Mouse (Mus musculus) neural tube, embryonic 15.5 days (tissue): Measurements from ENCODE around the gene Pilrb1. TPM values are rescaled to one million over a fixed set of nuclear protein-coding genes. Genes with fewer than 3 reads are reported as not detected.
"Not testable (repeated sequence)": the region's sequence is repeated elsewhere in the genome, so short reads cannot be mapped to it uniquely, and the experiment has no call there.

Experiments used
- ATAC-seq: fragments of 200-750 bp; cut with Nextera tagmentation; 2 replicates; pipeline ENCODE4 v1.8.0; 2017; ENCODE audit warnings: mild to moderate bottlenecking, moderate TSS enrichment, moderate library complexity; ENCODE audit not compliant: low FRiP score
- H3K27ac ChIP-seq: fragments of 300-500 bp; sonication (generic); replicated peaks from 2 replicates; pipeline ENCODE4 v1.5.1; 2015; ENCODE audit warnings: mild to moderate bottlenecking, inconsistent platforms
- H3K27me3 ChIP-seq: fragments of 300-500 bp; sonication (generic); replicated peaks from 2 replicates; pipeline ENCODE4 v1.6.1; 2015; ENCODE audit warnings: inconsistent platforms
- H3K36me3 ChIP-seq: fragments of 300-500 bp; sonication (generic); 2 replicates; pipeline ENCODE4 v1.6.1; 2015; ENCODE audit warnings: inconsistent platforms
- H3K4me1 ChIP-seq: fragments of 300-500 bp; sonication (generic); 2 replicates; pipeline ENCODE4 v1.6.1; 2015; ENCODE audit warnings: inconsistent platforms
- H3K4me2 ChIP-seq: fragments of 300-500 bp; sonication (generic); 2 replicates; pipeline ENCODE4 v1.6.1; 2015; ENCODE audit warnings: inconsistent platforms, mild to moderate bottlenecking, moderate library complexity
- H3K4me3 ChIP-seq: fragments of 300-500 bp; sonication (generic); replicated peaks from 2 replicates; pipeline ENCODE4 v1.5.1; 2015; ENCODE audit warnings: mild to moderate bottlenecking, inconsistent platforms
- H3K9ac ChIP-seq: fragments of 300-500 bp; sonication (generic); replicated peaks from 2 replicates; pipeline ENCODE4 v1.6.1; 2015; ENCODE audit warnings: mild to moderate bottlenecking, inconsistent platforms
- H3K9me3 ChIP-seq: fragments of 300-500 bp; sonication (generic); replicated peaks from 2 replicates; pipeline ENCODE4 v1.6.1; 2016; ENCODE audit warnings: inconsistent platforms
- WGBS: fragments of 180-500 bp; shearing (Covaris S2); methylation state at CpG from one replicate; pipeline ENCODE4 v1.1.7; 2015; ENCODE audit warnings: mixed read lengths; 5-methylcytosine and 5-hydroxymethylcytosine counted together
- polyA plus RNA-seq: library from polyadenylated mRNA; unstranded; fragments of >200 nt; fragmentation: Nextera tagmentation; extraction: Ambion mirVana; gene quantifications from 2 replicates; pipeline ENCODE4 v1.2.1, GENCODE M21; 2015

Pilrb1 gene
- polyA plus RNA-seq, 1 experiment from 2014 or later, result not detected

- not testable (repeated sequence) for ATAC-seq, H3K4me1 ChIP-seq, H3K4me3 ChIP-seq, H3K9ac ChIP-seq, H3K9me3 ChIP-seq, H3K36me3 ChIP-seq, H3K27me3 ChIP-seq, H3K27ac ChIP-seq, H3K4me2 ChIP-seq
- 88% methylated on average over 1 of the region's 1 CpGs for WGBS
Observed at GRCm38 (mm10) chr5:137864008-137864407, 6.1 kb upstream of the Pilrb1 start.

- H3K4me2 ChIP-seq, H3K27ac ChIP-seq, ATAC-seq, H3K27me3 ChIP-seq, H3K36me3 ChIP-seq, H3K4me3 ChIP-seq, H3K4me1 ChIP-seq, H3K9me3 ChIP-seq, H3K9ac ChIP-seq: not testable (repeated sequence)
- WGBS, result 73% methylated on average over 4 of the region's 5 CpGs
Observed at GRCm38 (mm10) chr5:137856870-137857269, 1.0 kb downstream of the Pilrb1 start.

- H3K36me3 ChIP-seq, H3K4me1 ChIP-seq, ATAC-seq, H3K9ac ChIP-seq, H3K4me2 ChIP-seq, H3K27ac ChIP-seq, H3K27me3 ChIP-seq, H3K9me3 ChIP-seq, H3K4me3 ChIP-seq: not testable (repeated sequence)
- WGBS, result 86% methylated on average over 3 of the region's 3 CpGs
Observed at GRCm38 (mm10) chr5:137854907-137855306, 3.0 kb downstream of the Pilrb1 start.

GRCm38 (mm10) chr5:137850313-137850712 is 7.6 kb downstream of the Pilrb1 start:
- H3K4me3 ChIP-seq, H3K4me1 ChIP-seq, H3K27me3 ChIP-seq, H3K4me2 ChIP-seq, H3K27ac ChIP-seq, H3K9ac ChIP-seq, H3K9me3 ChIP-seq, H3K36me3 ChIP-seq, ATAC-seq: not testable (repeated sequence)
- WGBS, result 91% methylated on average over 1 of the region's 1 CpGs

- H3K36me3 ChIP-seq, H3K4me1 ChIP-seq, H3K4me3 ChIP-seq, H3K9me3 ChIP-seq, H3K27ac ChIP-seq, H3K27me3 ChIP-seq, ATAC-seq, H3K4me2 ChIP-seq, H3K9ac ChIP-seq: not testable (repeated sequence)
Observed at GRCm38 (mm10) chr5:137837110-137837509, 20.8 kb downstream of the Pilrb1 start.

GRCm38 (mm10) chr5:137836611-137837010 is 21.3 kb downstream of the Pilrb1 start:
- Histone ChIP-seq H3K4me1 (no peaks in the 10 kb centered on the region), H3K9ac (no peak overlapping the region), H3K4me2 (no peak overlapping the region), H3K27me3 (no peaks in the 10 kb centered on the region), H3K36me3 (no peaks in the 10 kb centered on the region), H3K4me3 (no peak overlapping the region), H3K9me3 (no peaks in the 10 kb centered on the region), H3K27ac (no peak overlapping the region)
- no peak for ATAC-seq

- WGBS, result 60% methylated on average over 2 of the region's 2 CpGs
- not testable (repeated sequence) for H3K36me3 ChIP-seq
Observed at GRCm38 (mm10) chr5:137835966-137836520, 21.9 kb downstream of the Pilrb1 start, which contains the start of gene Pilra. Gene Pilra (minus strand): TSS chr5:137836281.

GRCm38 (mm10) chr5:137833500-137833899 is 24.4 kb downstream of the Pilrb1 start:
- no peak overlapping the region for H3K27ac ChIP-seq
- no peak for ATAC-seq
- no peaks in the 10 kb centered on the region for H3K27me3 ChIP-seq
- H3K9ac ChIP-seq, result no peak overlapping the region
- no peak overlapping the region for H3K4me2 ChIP-seq
- H3K4me3 ChIP-seq, result no peak overlapping the region
- H3K4me1 ChIP-seq, result no peaks in the 10 kb centered on the region
- no peaks in the 10 kb centered on the region for H3K36me3 ChIP-seq
- no peaks in the 10 kb centered on the region for H3K9me3 ChIP-seq
- WGBS, result 74% methylated on average over 4 of the region's 4 CpGs

More at GRCm38 (mm10) chr5:137835966-137836520, 21.9 kb downstream of the Pilrb1 start, which contains the start of gene Pilra:
- H3K4me3 ChIP-seq, H3K9ac ChIP-seq, H3K27ac ChIP-seq, H3K4me1 ChIP-seq, H3K27me3 ChIP-seq, ATAC-seq, H3K9me3 ChIP-seq, H3K4me2 ChIP-seq: not testable (repeated sequence)

- no peak overlapping the region for H3K4me3 ChIP-seq
Observed at GRCm38 (mm10) chr5:137831506-137831905, 26.4 kb downstream of the Pilrb1 start.

GRCm38 (mm10) chr5:137831106-137831505 is 26.8 kb downstream of the Pilrb1 start:
- 85% methylated on average over 4 of the region's 4 CpGs for WGBS
- ATAC-seq, result no peak
- H3K9me3 ChIP-seq, result no peaks in the 10 kb centered on the region

More at GRCm38 (mm10) chr5:137831506-137831905, 26.4 kb downstream of the Pilrb1 start:
- ATAC-seq, result no peak
- Histone ChIP-seq H3K9me3 (no peaks in the 10 kb centered on the region), H3K9ac (no peak overlapping the region), H3K27me3 (no peaks in the 10 kb centered on the region), H3K27ac (no peak overlapping the region), H3K4me1 (no peaks in the 10 kb centered on the region), H3K4me2 (no peak overlapping the region), H3K36me3 (no peaks in the 10 kb centered on the region)
- 81% methylated on average over 6 of the region's 6 CpGs for WGBS

GRCm38 (mm10) chr5:137830238-137830637 is 27.7 kb downstream of the Pilrb1 start:
- Histone ChIP-seq H3K36me3 (no peaks in the 10 kb centered on the region), H3K4me3 (no peak overlapping the region), H3K4me1 (no peaks in the 10 kb centered on the region), H3K4me2 (no peak overlapping the region), H3K27me3 (no peaks in the 10 kb centered on the region), H3K9ac (no peak overlapping the region), H3K27ac (no peak overlapping the region), H3K9me3 (no peaks in the 10 kb centered on the region)
- WGBS, result 89% methylated on average over 7 of the region's 7 CpGs
- no peak for ATAC-seq

More at GRCm38 (mm10) chr5:137831106-137831505, 26.8 kb downstream of the Pilrb1 start:
- no peak overlapping the region for H3K9ac ChIP-seq
- H3K4me3 ChIP-seq, result no peak overlapping the region
- H3K4me1 ChIP-seq, result no peaks in the 10 kb centered on the region
- no peaks in the 10 kb centered on the region for H3K27me3 ChIP-seq
- no peak overlapping the region for H3K27ac ChIP-seq
- H3K36me3 ChIP-seq, result no peaks in the 10 kb centered on the region
- H3K4me2 ChIP-seq, result no peak overlapping the region

- WGBS, result 85% methylated on average over 6 of the region's 6 CpGs
- H3K4me1 ChIP-seq, result no peaks in the 10 kb centered on the region
- ATAC-seq, result no peak
- no peak overlapping the region for H3K4me2 ChIP-seq
- H3K27ac ChIP-seq, result no peak overlapping the region
- H3K9ac ChIP-seq, result no peak overlapping the region
- H3K9me3 ChIP-seq, result no peaks in the 10 kb centered on the region
- no peaks in the 10 kb centered on the region for H3K27me3 ChIP-seq
- no peak overlapping the region for H3K4me3 ChIP-seq
- H3K36me3 ChIP-seq, result no peaks in the 10 kb centered on the region
Observed at GRCm38 (mm10) chr5:137828694-137829093, 29.2 kb downstream of the Pilrb1 start.

GRCm38 (mm10) chr5:137826421-137826820 is 31.5 kb downstream of the Pilrb1 start:
- no peak overlapping the region for H3K4me2 ChIP-seq
- no peak for ATAC-seq
- H3K27me3 ChIP-seq, result no peaks in the 10 kb centered on the region
- H3K9ac ChIP-seq, result no peak overlapping the region
- no peaks in the 10 kb centered on the region for H3K4me1 ChIP-seq
- H3K9me3 ChIP-seq, result no peaks in the 10 kb centered on the region
- H3K4me3 ChIP-seq, result no peak overlapping the region
- no peaks in the 10 kb centered on the region for H3K36me3 ChIP-seq
- H3K27ac ChIP-seq, result no peak overlapping the region
- WGBS, result 69% methylated on average over 7 of the region's 7 CpGs
